Mouse (Mus musculus) embryo, embryonic 11 days (tissue): ENCODE results near the gene Sccpdh.
"Not testable (repeated sequence)": the region's sequence is repeated elsewhere in the genome, so short reads cannot be mapped to it uniquely, and the experiment has no call there.

ENCODE experiments used
- DNase-seq: peaks from one replicate; pipeline ENCODE4 v3.0.0-alpha.2; 2015

Sccpdh gene

GRCm38 (mm10) chr1:179668013-179668805, at the start of gene Sccpdh:
Gene Sccpdh (plus strand): TSS chr1:179668210.
- peak; percentile 92 for DNase-seq

GRCm38 (mm10) chr1:179622665-179623064, 45.3 kb upstream of the Sccpdh start:
- no peak for DNase-seq

- peak; percentile 18 for DNase-seq
Observed at GRCm38 (mm10) chr1:179623657-179624056, 44.4 kb upstream of the Sccpdh start.

- peak; percentile 50 for DNase-seq
Observed at GRCm38 (mm10) chr1:179624354-179624753, 43.7 kb upstream of the Sccpdh start.

- no peak for DNase-seq
Observed at GRCm38 (mm10) chr1:179627855-179628254, 40.2 kb upstream of the Sccpdh start.

- no peak for DNase-seq
Observed at GRCm38 (mm10) chr1:179628438-179629106, 39.4 kb upstream of the Sccpdh start.

GRCm38 (mm10) chr1:179629276-179629675, 38.7 kb upstream of the Sccpdh start:
- no peak for DNase-seq

GRCm38 (mm10) chr1:179632746-179633413, 35.1 kb upstream of the Sccpdh start:
- DNase-seq: no peak

GRCm38 (mm10) chr1:179633414-179633752, 34.6 kb upstream of the Sccpdh start:
- peak; percentile 45 for DNase-seq

GRCm38 (mm10) chr1:179634159-179634558, 33.9 kb upstream of the Sccpdh start:
- no peak for DNase-seq

- DNase-seq: no peak
Observed at GRCm38 (mm10) chr1:179642726-179643125, 25.3 kb upstream of the Sccpdh start.

GRCm38 (mm10) chr1:179644151-179644550, 23.9 kb upstream of the Sccpdh start:
- no peak for DNase-seq

- DNase-seq: peak; percentile 91
Observed at GRCm38 (mm10) chr1:179645101-179645979, 22.7 kb upstream of the Sccpdh start.

- DNase-seq: no peak
Observed at GRCm38 (mm10) chr1:179645980-179646268, 22.1 kb upstream of the Sccpdh start.

GRCm38 (mm10) chr1:179648678-179649077, 19.3 kb upstream of the Sccpdh start:
- DNase-seq: not testable (repeated sequence)

GRCm38 (mm10) chr1:179649324-179649723, 18.7 kb upstream of the Sccpdh start:
- DNase-seq: no peak

- no peak for DNase-seq
Observed at GRCm38 (mm10) chr1:179650284-179650683, 17.7 kb upstream of the Sccpdh start.

GRCm38 (mm10) chr1:179651224-179651623, 16.8 kb upstream of the Sccpdh start:
- no peak for DNase-seq

GRCm38 (mm10) chr1:179663065-179663464, 4.9 kb upstream of the Sccpdh start:
- no peak for DNase-seq

GRCm38 (mm10) chr1:179664309-179664930, 3.6 kb upstream of the Sccpdh start:
- DNase-seq: no peak

- no peak for DNase-seq
Observed at GRCm38 (mm10) chr1:179666971-179667370, 1.0 kb upstream of the Sccpdh start.

GRCm38 (mm10) chr1:179667450-179667849, 560 bp upstream of the Sccpdh start:
- peak; percentile 44 for DNase-seq
